Mouse (Mus musculus): ENCODE data around the gene Mrgprh.

GRCm38 (mm10) chr17:12906436-12906835 lies 30.6 kb downstream of the Mrgprh start:
- TF ChIP-seq SIN3A (IDR thresholded peaks at IDR 0.05; ENCODE audit: low read length): no peak
- no peak for TF ChIP-seq CTCF (IDR thresholded peaks at IDR 0.05 in 2 of 3, conservative IDR thresholded peaks at IDR 0.05 in 1 of 3; ENCODE audit: control insufficient read depth in 1 of 3, insufficient read depth in 1 of 3, low read depth in 2 of 3, low read length in 3 of 3, poor library complexity in 1 of 3, severe bottlenecking in 1 of 3)
- no peak for TF ChIP-seq ZNF384 (IDR thresholded peaks at IDR 0.05; ENCODE audit: low read depth, low read length)
- no peak for TF ChIP-seq POLR2A (IDR thresholded peaks at IDR 0.05; ENCODE audit: control insufficient read depth in 1 of 2, insufficient read depth in 1 of 2, low read depth in 1 of 2, low read length in 2 of 2, poor library complexity in 1 of 2)
- no peak for TF ChIP-seq POLR2AphosphoS2 (IDR thresholded peaks at IDR 0.05; ENCODE audit: low read length)
- TF ChIP-seq USF1 (IDR thresholded peaks at IDR 0.05; ENCODE audit: low read depth, low read length): no peak
- no peak for TF ChIP-seq ELF1 (IDR thresholded peaks at IDR 0.05; ENCODE audit: low read depth, low read length)
- no peak for TF ChIP-seq BHLHE40 (IDR thresholded peaks at IDR 0.05; ENCODE audit: borderline replicate concordance, low read depth, low read length)
- TF ChIP-seq EP300 (IDR thresholded peaks at IDR 0.05; ENCODE audit: low read depth in 1 of 2, low read length in 2 of 2): no peak
- no peak for TF ChIP-seq UBTF (IDR thresholded peaks at IDR 0.05; ENCODE audit: borderline replicate concordance, insufficient read depth, low read depth, low read length)
- no peak for TF ChIP-seq TBP (IDR thresholded peaks at IDR 0.05; ENCODE audit: low read depth, low read length)
- TF ChIP-seq KAT2A (conservative IDR thresholded peaks at IDR 0.05; ENCODE audit: low read depth, low read length): no peak

Measured in MEL (cell line).